Mouse (Mus musculus): ENCODE data around the gene Rasgrp4. TPM values are rescaled to one million over a fixed set of nuclear protein-coding genes. Genes with fewer than 3 reads are reported as not detected.

Rasgrp4 gene
- polyA plus RNA-seq (2016; fragmentation: Nextera tagmentation; extraction: Ambion mirVana), result 0.93 and 1.3 TPM in 2 replicates

DNA sequence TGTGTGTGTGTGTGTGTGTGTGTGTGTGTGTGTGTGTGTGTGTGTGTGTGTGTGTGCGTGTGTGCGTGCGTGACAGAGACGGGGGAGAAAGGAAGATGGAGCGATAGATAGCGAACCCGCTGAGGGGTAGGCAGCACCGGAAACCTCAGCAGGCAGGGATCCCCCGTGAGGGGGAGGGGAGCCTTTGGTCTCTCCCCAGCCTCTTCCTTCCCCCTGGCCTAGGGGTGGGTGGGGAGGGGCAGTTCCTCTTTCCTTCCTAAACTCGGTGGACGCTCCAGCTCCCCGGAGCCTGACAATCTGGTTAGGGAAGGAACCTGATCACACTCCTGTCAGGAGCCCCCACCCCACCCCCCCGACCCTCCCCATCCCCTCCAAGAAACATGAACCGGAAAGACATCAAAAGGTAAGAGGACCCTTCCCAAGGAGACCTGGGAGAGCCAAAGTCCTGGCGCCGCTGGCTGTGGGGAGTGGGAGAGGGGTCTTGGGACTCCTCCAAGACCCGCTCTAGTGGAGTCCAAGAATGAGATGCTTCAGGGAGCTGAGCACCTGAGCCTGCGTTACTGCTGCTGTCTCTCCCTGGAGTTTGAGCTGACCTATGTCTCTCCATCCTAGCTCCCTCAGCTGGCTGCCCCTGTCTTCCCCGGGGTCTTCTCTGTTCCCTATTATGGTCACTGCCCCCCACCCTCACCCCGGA, at the start of gene Rasgrp4:
Gene Rasgrp4, plus strand, starts transcription at position 159 of the 694 bp plus-strand sequence.
- H3K4me3 ChIP-seq (replicated peaks), result peak within 1 kb of the TSS; percentile 38
- H3K9me3 ChIP-seq, result no peaks in the 10 kb centered on the region
- ATAC-seq (ENCODE audit: insufficient number of reproducible peaks, insufficient read depth, low FRiP score, low TSS enrichment, low read depth), result 0 out of 2 replicates have a peak, but pooled peaks have one; percentile 31
- H3K4me2 ChIP-seq, result peak within 1 kb of the TSS; percentile 73
- no peak within 1 kb of the TSS for H3K27ac ChIP-seq
- H3K9ac ChIP-seq (replicated peaks), result peak within 1 kb of the TSS; percentile 40; the same call in 1 of the 2 replicates
- H3K4me1 ChIP-seq (replicated peaks), result peaks cover 17% of the 10 kb centered on the region
- peaks cover 12% of the 10 kb centered on the region for H3K27me3 ChIP-seq
- WGBS, result 2% methylated on average over 13 of the region's 20 CpGs
- no peaks in the 10 kb centered on the region for H3K36me3 ChIP-seq

DNA sequence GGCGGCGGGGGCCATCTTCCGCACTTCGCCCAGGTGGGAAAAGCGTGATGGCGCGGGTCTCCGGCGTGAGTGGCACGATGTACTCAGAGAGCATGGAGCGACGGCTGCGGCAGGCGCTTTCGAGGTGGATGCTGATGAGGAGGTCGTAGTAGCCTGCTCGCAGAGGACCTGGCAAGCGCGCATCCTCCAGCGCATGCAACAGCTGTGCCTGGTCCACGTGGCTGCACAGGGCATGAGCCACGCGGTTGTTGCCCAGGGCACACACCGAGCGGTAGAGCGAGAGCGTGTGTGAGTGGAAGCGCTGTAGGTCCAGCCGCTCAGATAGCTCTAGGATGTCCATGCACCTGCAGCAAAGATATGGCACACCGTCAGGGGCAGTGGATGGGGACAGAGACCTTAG, 48.7 kb upstream of the Rasgrp4 start:
- H3K9me3 ChIP-seq, result no peaks in the 10 kb centered on the region
- no peak overlapping the region for H3K4me3 ChIP-seq (replicated peaks)
- no peak overlapping the region for H3K27ac ChIP-seq
- no peak overlapping the region for H3K9ac ChIP-seq (replicated peaks)
- WGBS, result 87% methylated on average over 30 of the region's 30 CpGs
- no peak for ATAC-seq (ENCODE audit: insufficient number of reproducible peaks, insufficient read depth, low FRiP score, low TSS enrichment, low read depth)
- H3K36me3 ChIP-seq, result peaks cover 34% of the 10 kb centered on the region; the same call in 1 of the 2 replicates
- H3K27me3 ChIP-seq, result no peaks in the 10 kb centered on the region
- H3K4me2 ChIP-seq, result no peak overlapping the region
- H3K4me1 ChIP-seq (replicated peaks), result peaks cover 7% of the 10 kb centered on the region

DNA sequence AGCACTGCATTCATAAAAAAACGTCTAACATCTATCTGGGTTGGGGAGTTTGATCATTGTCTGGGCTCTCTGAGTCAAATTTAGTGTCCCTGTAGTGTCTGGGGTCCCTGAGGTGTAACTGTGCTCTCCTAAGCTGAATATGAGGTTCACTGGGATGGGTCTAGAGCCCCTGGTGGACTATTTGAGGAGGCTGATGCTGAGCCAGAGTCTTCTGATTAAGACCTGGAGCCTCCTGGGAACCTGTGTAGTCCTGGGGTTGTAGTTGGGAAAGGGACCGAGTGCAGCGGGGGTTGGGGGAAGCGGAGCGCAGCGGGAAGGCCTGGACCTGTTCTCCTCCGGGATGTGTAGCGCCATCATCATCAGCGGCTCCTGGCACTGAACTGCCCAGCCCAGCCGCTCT, 47.7 kb upstream of the Rasgrp4 start:
- no peaks in the 10 kb centered on the region for H3K9me3 ChIP-seq
- H3K4me1 ChIP-seq (replicated peaks), result peaks cover 7% of the 10 kb centered on the region
- peaks cover 38% of the 10 kb centered on the region; the same call in 1 of the 2 replicates for H3K36me3 ChIP-seq
- H3K4me3 ChIP-seq (replicated peaks), result no peak overlapping the region
- no peaks in the 10 kb centered on the region for H3K27me3 ChIP-seq
- no peak overlapping the region for H3K9ac ChIP-seq (replicated peaks)
- H3K4me2 ChIP-seq, result no peak overlapping the region
- H3K27ac ChIP-seq, result no peak overlapping the region
- 86% methylated on average over 10 of the region's 10 CpGs for WGBS
- no peak for ATAC-seq (ENCODE audit: insufficient number of reproducible peaks, insufficient read depth, low FRiP score, low TSS enrichment, low read depth)

DNA sequence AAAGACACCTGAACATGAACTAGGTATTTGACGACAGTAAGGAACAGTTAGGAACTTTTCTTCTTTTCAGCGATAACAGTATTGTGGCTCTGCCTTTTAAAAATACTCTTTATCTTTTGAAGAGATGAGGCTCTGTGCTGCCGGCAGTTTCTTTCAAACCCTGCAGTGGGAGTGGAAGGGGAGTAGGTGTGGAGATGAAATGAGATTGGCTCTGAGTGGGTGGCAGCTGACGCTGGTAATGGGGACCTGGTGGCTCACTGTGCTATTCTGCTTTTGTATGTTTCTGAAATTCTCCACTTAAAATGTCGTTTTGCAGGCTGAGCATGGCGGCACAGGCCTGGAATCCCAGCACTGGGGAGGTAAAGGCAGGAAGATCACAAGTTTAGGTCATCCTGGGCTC, 45.8 kb upstream of the Rasgrp4 start:
- Histone ChIP-seq H3K4me2 (no peak overlapping the region), H3K4me3 (replicated peaks) (no peak overlapping the region), H3K4me1 (replicated peaks) (peaks cover 7% of the 10 kb centered on the region), H3K27me3 (no peaks in the 10 kb centered on the region), H3K27ac (no peak overlapping the region), H3K9ac (replicated peaks) (no peak overlapping the region), H3K9me3 (no peaks in the 10 kb centered on the region), H3K36me3 (peaks cover 31% of the 10 kb centered on the region)
- 79% methylated on average over 6 of the region's 6 CpGs for WGBS
- no peak for ATAC-seq (ENCODE audit: insufficient number of reproducible peaks, insufficient read depth, low FRiP score, low TSS enrichment, low read depth)

DNA sequence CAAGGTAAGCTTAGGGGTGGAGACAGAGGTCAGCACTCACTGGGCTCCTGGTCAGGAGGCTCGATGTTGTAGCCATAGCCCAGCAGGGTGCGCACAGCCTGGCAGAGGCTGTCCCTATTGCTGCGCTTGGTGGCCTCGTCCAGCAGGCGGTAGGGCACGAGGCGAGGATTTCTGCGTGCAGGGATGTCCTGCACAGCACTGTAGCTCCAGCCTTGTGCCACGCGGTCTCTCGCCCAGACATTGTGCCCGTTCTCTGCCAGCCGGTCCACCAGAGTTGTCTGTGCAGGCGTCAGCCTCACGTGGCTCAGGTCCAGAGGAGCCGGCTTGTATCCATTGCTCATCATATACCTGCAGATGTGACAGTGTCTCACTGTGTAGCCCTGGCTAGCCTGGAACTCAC, 37.5 kb upstream of the Rasgrp4 start:
- Histone ChIP-seq H3K4me2 (no peak overlapping the region), H3K4me3 (replicated peaks) (no peak overlapping the region), H3K9me3 (no peaks in the 10 kb centered on the region), H3K4me1 (replicated peaks) (no peaks in the 10 kb centered on the region), H3K36me3 (peaks cover 23% of the 10 kb centered on the region), H3K27me3 (no peaks in the 10 kb centered on the region), H3K27ac (no peak overlapping the region), H3K9ac (replicated peaks) (no peak overlapping the region)
- 89% methylated on average over 16 of the region's 16 CpGs for WGBS
- no peak for ATAC-seq (ENCODE audit: insufficient number of reproducible peaks, insufficient read depth, low FRiP score, low TSS enrichment, low read depth)

DNA sequence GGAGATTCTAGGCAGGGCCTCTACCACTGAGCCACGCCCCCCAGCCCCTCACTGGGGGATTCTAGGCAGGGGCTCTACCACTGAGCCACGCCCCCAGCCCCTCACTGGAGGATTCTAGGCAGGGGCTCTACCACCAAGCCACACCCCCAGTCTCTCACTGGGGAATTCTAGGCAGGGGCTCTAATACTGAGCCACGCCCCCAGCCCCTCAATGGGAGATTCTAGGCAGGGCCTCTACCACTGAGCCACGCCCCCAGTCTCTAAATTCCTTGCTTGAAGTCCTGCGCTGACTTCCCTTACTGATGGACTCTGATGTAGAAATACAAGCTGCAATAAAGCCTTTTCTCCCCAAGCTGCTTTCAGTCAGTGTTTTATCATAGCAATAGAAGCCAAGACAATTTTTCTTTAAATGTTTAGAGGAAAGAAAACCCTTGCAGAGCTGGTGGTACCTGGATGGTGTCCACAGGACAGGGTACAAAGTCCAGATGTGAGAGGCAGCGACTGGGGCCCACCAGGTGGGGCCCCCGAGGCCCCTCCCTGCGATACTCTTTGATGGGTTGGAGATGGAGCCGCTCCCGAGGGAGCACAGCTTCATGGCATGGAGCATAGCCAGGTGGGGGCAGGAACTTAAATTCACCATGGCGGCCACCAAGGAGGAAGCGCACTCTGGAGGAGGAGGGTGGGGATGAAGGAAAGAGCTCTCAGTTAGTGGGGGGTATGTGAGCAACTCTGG, 33.2 kb upstream of the Rasgrp4 start:
- WGBS, result 89% methylated on average over 12 of the region's 12 CpGs
- peaks cover 22% of the 10 kb centered on the region; the same call in 1 of the 2 replicates for H3K36me3 ChIP-seq
- H3K4me1 ChIP-seq (replicated peaks), result no peaks in the 10 kb centered on the region
- ATAC-seq (ENCODE audit: insufficient number of reproducible peaks, insufficient read depth, low FRiP score, low TSS enrichment, low read depth), result no peak
- no peak overlapping the region for H3K9ac ChIP-seq (replicated peaks)
- H3K4me3 ChIP-seq (replicated peaks), result no peak overlapping the region
- H3K27ac ChIP-seq, result no peak overlapping the region
- no peak overlapping the region for H3K4me2 ChIP-seq
- no peaks in the 10 kb centered on the region for H3K9me3 ChIP-seq
- no peaks in the 10 kb centered on the region for H3K27me3 ChIP-seq

DNA sequence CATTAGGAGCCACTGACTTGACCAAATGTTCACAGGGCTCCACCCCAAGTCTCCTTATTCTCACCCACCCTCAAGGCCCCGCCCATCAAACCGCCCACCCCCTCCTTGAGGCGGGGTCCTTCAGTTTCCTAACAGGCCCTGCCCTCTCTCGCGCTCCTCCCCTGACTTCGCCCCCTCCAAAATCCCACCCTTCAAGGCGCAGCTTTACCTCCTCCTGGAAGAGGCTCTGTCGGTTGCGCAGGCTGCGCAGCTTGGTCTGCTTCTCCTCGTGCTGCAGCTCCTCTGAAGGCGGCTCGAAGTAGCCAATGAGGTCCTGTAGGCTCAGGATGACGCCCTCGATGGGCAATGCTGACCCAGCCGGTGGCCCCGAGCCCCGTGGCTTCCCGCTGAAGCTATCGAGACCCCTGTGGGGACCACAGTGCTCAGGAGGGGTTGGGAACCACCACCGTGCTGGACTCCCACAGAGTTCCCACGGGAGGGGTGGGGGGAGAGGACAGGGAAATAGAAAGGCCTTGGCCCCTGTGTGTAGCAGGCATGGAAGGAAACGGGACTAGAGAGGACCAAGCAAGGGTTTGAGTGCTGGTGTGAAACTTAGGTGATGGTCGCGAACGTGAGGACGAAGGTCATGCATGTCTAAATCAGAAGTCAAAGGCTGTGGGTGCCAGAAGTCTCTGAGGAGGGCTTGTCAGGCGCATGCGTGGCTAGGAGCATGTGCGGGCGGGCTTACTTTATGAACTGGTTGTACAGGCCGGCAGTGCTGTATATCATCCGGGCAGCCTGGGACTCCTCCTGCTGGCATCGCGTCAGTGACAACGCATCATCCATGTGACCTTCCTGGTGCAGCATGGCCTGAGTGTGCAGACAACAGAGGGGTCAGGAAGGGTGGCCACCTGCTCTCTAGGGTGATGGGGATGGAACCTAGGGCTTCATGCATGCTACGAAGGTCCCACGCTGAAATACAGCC, 25.4 kb upstream of the Rasgrp4 start:
- Histone ChIP-seq H3K4me3 (replicated peaks) (peak overlapping the region; percentile 30), H3K4me2 (peak overlapping the region; percentile 60), H3K4me1 (replicated peaks) (peaks cover 9% of the 10 kb centered on the region), H3K9me3 (no peaks in the 10 kb centered on the region), H3K27ac (no peak overlapping the region), H3K36me3 (peaks cover 2% of the 10 kb centered on the region; the same call in 1 of the 2 replicates), H3K9ac (replicated peaks) (peak overlapping the region; percentile 54; the same call in 1 of the 2 replicates), H3K27me3 (no peaks in the 10 kb centered on the region; the same call in 1 of the 2 replicates)
- ATAC-seq (ENCODE audit: insufficient number of reproducible peaks, insufficient read depth, low FRiP score, low TSS enrichment, low read depth), result peak; percentile 84
- 24% methylated on average over 38 of the region's 38 CpGs for WGBS

DNA sequence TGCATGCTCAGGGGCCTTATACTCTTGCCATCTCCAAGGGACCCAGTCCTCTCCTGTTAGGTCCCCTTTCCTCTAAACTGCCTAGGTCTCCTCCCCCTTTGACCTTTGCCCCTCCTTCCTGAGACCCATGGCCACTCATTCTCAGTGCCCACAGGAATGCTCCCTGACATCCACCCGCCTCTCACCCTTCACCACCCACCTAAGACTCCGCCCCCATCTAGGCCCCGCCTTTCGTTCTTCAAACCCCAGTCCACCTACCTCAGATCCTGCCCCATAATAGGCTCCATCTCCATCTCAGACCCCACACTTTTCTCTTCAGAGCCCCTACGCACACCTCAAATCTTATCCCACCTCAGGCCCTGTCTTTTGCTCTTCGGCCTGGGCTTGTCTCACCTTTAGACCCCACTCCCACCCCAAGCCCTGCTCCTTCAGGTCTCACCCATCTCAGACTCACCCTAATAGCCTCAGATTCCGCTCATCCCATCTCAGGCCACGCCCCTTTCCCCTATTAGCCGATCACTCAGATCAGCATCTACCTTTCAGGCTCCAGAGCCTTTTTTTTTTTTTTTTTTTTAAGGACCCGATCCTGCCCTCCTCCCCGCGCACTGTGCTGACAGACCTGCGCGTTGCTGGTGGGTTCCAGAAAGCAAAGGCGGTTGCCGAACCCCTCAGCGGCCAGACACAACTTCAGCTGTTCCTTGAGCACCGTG, 16.4 kb upstream of the Rasgrp4 start:
- 11% methylated on average over 18 of the region's 18 CpGs for WGBS
- Histone ChIP-seq H3K4me3 (replicated peaks) (no peak overlapping the region), H3K9ac (replicated peaks) (no peak overlapping the region), H3K9me3 (no peaks in the 10 kb centered on the region), H3K27ac (no peak overlapping the region), H3K4me1 (replicated peaks) (no peaks in the 10 kb centered on the region), H3K27me3 (no peaks in the 10 kb centered on the region), H3K36me3 (peaks cover 4% of the 10 kb centered on the region), H3K4me2 (no peak overlapping the region)
- 0 out of 2 replicates have a peak, but pooled peaks have one; percentile 39 for ATAC-seq (ENCODE audit: insufficient number of reproducible peaks, insufficient read depth, low FRiP score, low TSS enrichment, low read depth)

DNA sequence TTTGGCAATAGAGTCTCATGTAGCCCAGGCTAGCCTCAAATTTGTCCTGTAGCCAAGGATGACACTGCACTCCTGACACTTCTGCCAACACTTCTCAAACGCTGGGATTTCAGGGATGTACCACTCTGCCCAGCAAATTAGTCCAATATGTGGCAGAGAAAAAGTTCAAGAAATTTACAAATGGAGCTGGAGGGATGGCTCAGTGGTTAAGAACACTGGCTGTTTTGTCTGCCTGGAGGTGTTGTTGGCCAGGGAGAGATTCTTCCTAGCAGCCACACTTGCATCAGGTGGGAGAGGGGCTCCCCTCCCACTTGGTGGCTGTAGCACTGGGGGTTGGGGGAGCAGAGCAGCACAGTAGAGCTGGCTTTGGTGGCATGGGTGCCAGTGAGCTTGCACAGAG, 15.1 kb upstream of the Rasgrp4 start:
- Histone ChIP-seq H3K4me2 (no peak overlapping the region), H3K36me3 (peaks cover 4% of the 10 kb centered on the region), H3K9me3 (no peaks in the 10 kb centered on the region), H3K4me1 (replicated peaks) (peaks cover 8% of the 10 kb centered on the region; the same call in 1 of the 2 replicates), H3K4me3 (replicated peaks) (no peak overlapping the region), H3K27ac (no peak overlapping the region), H3K27me3 (no peaks in the 10 kb centered on the region), H3K9ac (replicated peaks) (no peak overlapping the region)
- ATAC-seq (ENCODE audit: insufficient number of reproducible peaks, insufficient read depth, low FRiP score, low TSS enrichment, low read depth), result no peak
- 43% methylated on average over 1 of the region's 1 CpGs for WGBS

DNA sequence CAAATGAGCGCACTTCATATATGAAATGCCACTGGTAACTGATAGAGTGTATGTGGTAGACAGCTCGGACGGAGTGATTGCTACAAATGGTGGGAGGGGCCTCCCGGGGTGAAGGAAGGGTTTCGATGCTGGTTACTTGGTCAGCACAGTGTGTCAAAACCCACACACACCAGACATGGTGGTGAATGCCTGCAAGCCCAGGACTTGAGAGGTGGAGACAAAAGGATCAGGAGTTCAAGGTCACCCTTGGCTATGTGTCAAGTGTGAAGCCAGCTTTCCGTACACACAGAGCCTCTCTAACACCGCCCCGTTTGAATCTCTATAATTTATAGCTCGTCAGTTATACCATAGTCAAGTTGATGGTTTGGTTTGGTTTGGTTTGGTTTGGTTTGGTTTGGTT, 11.8 kb upstream of the Rasgrp4 start:
- peaks cover 15% of the 10 kb centered on the region; the same call in 1 of the 2 replicates for H3K4me1 ChIP-seq (replicated peaks)
- no peak overlapping the region for H3K4me2 ChIP-seq
- ATAC-seq (ENCODE audit: insufficient number of reproducible peaks, insufficient read depth, low FRiP score, low TSS enrichment, low read depth), result no peak
- no peaks in the 10 kb centered on the region for H3K36me3 ChIP-seq
- no peak overlapping the region for H3K9ac ChIP-seq (replicated peaks)
- H3K4me3 ChIP-seq (replicated peaks), result no peak overlapping the region
- no peaks in the 10 kb centered on the region for H3K9me3 ChIP-seq
- H3K27me3 ChIP-seq, result 0 out of 2 replicates have a peak, but pooled peaks cover 3% of the 10 kb centered on the region
- WGBS, result 89% methylated on average over 9 of the region's 9 CpGs
- H3K27ac ChIP-seq, result no peak overlapping the region
